Mouse (Mus musculus) MEL (cell line): ENCODE results near the gene Lhx3. TPM values are rescaled to one million over a fixed set of nuclear protein-coding genes. Genes with fewer than 3 reads are reported as not detected.

ENCODE experiments used
- DNase-seq: peaks from one replicate; pipeline ENCODE4 v3.0.0; 2011; ENCODE audit warnings: low read depth, low spot score
- H3K27ac ChIP-seq: 2 replicates; pipeline ENCODE4 v1.5.1; 2012; ENCODE audit warnings: low read depth, mild to moderate bottlenecking, control low read depth, low read length, moderate library complexity; ENCODE audit not compliant: control insufficient read depth
- H3K27me3 ChIP-seq, 2 experiments: fragments of 150-350 bp in 1 of 2; sonication (generic) in 1 of 2; 2 replicates each; pipeline ENCODE4 v1.6.1; 2012; ENCODE audit warnings: low read length in 2 of 2, mild to moderate bottlenecking in 2 of 2, improper control_type of control experiment in 1 of 2, moderate library complexity in 1 of 2; ENCODE audit not compliant: insufficient read depth in 2 of 2, control insufficient read depth in 1 of 2
- H3K36me3 ChIP-seq, 2 experiments: 2 replicates each; pipeline ENCODE4 v1.6.1; 2012 to 2014; ENCODE audit warnings: low read length in 2 of 2, improper control_type of control experiment in 1 of 2, inconsistent platforms in 1 of 2, mild to moderate bottlenecking in 1 of 2; ENCODE audit not compliant: insufficient read depth in 2 of 2, control insufficient read depth in 1 of 2
- H3K4me1 ChIP-seq, 2 experiments: fragments of 150-350 bp in 1 of 2; sonication (generic) in 1 of 2; 2 replicates each; pipeline ENCODE4 v1.6.1; 2012; ENCODE audit warnings: low read length in 2 of 2, improper control_type of control experiment in 1 of 2, mild to moderate bottlenecking in 1 of 2; ENCODE audit not compliant: insufficient read depth in 2 of 2, control insufficient read depth in 1 of 2
- H3K4me3 ChIP-seq, 2 experiments: fragments of 150-350 bp in 1 of 2; sonication (generic) in 1 of 2; 2 replicates each; pipeline ENCODE4 v1.5.1; 2012; ENCODE audit warnings: low read depth in 2 of 2, low read length in 2 of 2, mild to moderate bottlenecking in 2 of 2, moderate library complexity in 2 of 2, control low read depth in 1 of 2, improper control_type of control experiment in 1 of 2; ENCODE audit not compliant: control insufficient read depth in 1 of 2, insufficient read depth in 1 of 2
- H3K79me2 ChIP-seq: 2 replicates; pipeline ENCODE4 v1.6.1; 2012; ENCODE audit warnings: mild to moderate bottlenecking, low read length, moderate library complexity; ENCODE audit not compliant: control insufficient read depth, poor library complexity, insufficient read depth
- H3K9ac ChIP-seq: 2 replicates; pipeline ENCODE4 v1.6.1; 2012; ENCODE audit warnings: low read depth, mild to moderate bottlenecking, control low read depth, low read length, moderate library complexity; ENCODE audit not compliant: control insufficient read depth, poor library complexity, severe bottlenecking
- H3K9me3 ChIP-seq: fragments of 150-350 bp; sonication (generic); replicated peaks from 2 replicates; pipeline ENCODE4 v1.6.1; 2012; ENCODE audit warnings: mild to moderate bottlenecking, low read length, improper control_type of control experiment, moderate library complexity; ENCODE audit not compliant: insufficient read depth
- BHLHE40 ChIP-seq: IDR thresholded peaks from 2 replicates; pipeline ENCODE4 v1.6.1; 2012; ENCODE audit warnings: low read depth, mild to moderate bottlenecking, inconsistent platforms, low read length, improper control_type of control experiment, borderline replicate concordance
- CHD2 ChIP-seq: IDR thresholded peaks from 2 replicates; pipeline ENCODE4 v1.6.1; 2011; ENCODE audit warnings: low read length, improper control_type of control experiment
- CTCF ChIP-seq, 3 experiments: IDR thresholded peaks in 2 of 3; conservative IDR thresholded peaks in 1 of 3; 2 replicates each; pipeline ENCODE4 v1.5.1; 2011 to 2012; ENCODE audit warnings: low read length in 3 of 3, low read depth in 2 of 3, mild to moderate bottlenecking in 2 of 3, improper control_type of control experiment in 1 of 3, inconsistent platforms in 1 of 3, mixed read lengths in 1 of 3, moderate library complexity in 1 of 3; ENCODE audit not compliant: control insufficient read depth in 1 of 3, insufficient read depth in 1 of 3, poor library complexity in 1 of 3, severe bottlenecking in 1 of 3
- E2F4 ChIP-seq: IDR thresholded peaks from 2 replicates; pipeline ENCODE4 v1.6.1; 2011; ENCODE audit warnings: low read depth, low read length, improper control_type of control experiment, borderline replicate concordance
- ELF1 ChIP-seq: IDR thresholded peaks from 2 replicates; pipeline ENCODE4 v1.6.1; 2014; ENCODE audit warnings: low read depth, mild to moderate bottlenecking, inconsistent platforms, low read length, improper control_type of control experiment, moderate library complexity
- EP300 ChIP-seq, 2 experiments: IDR thresholded peaks; 2 replicates each; pipeline ENCODE4 v1.6.1; 2011; ENCODE audit warnings: improper control_type of control experiment in 2 of 2, low read length in 2 of 2, low read depth in 1 of 2, mild to moderate bottlenecking in 1 of 2
- ETS1 ChIP-seq: IDR thresholded peaks from 2 replicates; pipeline ENCODE4 v1.6.1; 2012; ENCODE audit warnings: low read depth, mild to moderate bottlenecking, inconsistent platforms, low read length, improper control_type of control experiment, moderate library complexity
- GABPA ChIP-seq: IDR thresholded peaks from 2 replicates; pipeline ENCODE4 v1.6.1; 2012; ENCODE audit warnings: low read depth, mild to moderate bottlenecking, inconsistent platforms, low read length, improper control_type of control experiment, moderate library complexity
- GATA1 ChIP-seq: IDR thresholded peaks from 2 replicates; pipeline ENCODE4 v1.6.1; 2011; ENCODE audit warnings: low read depth, low read length, improper control_type of control experiment
- HCFC1 ChIP-seq: IDR thresholded peaks from 2 replicates; pipeline ENCODE4 v1.6.1; 2012; ENCODE audit warnings: low read depth, mild to moderate bottlenecking, inconsistent platforms, low read length, improper control_type of control experiment, moderate library complexity
- JUND ChIP-seq: IDR thresholded peaks from 2 replicates; pipeline ENCODE4 v1.6.1; 2011; ENCODE audit warnings: low read depth, mild to moderate bottlenecking, improper control_type of control experiment, low read length
- KAT2A ChIP-seq: conservative IDR thresholded peaks from 2 replicates; pipeline ENCODE4 v1.6.1; 2012; ENCODE audit warnings: low read depth, low read length, improper control_type of control experiment, inconsistent platforms
- MAFK ChIP-seq: IDR thresholded peaks from 2 replicates; pipeline ENCODE4 v1.6.1; 2011; ENCODE audit warnings: low read depth, mild to moderate bottlenecking, low read length, improper control_type of control experiment, borderline replicate concordance
- MAZ ChIP-seq: IDR thresholded peaks from 2 replicates; pipeline ENCODE4 v1.6.1; 2012; ENCODE audit warnings: low read depth, mild to moderate bottlenecking, inconsistent platforms, low read length, improper control_type of control experiment
- MEF2A ChIP-seq: IDR thresholded peaks from 2 replicates; pipeline ENCODE4 v1.6.1; 2014; ENCODE audit warnings: low read depth, mild to moderate bottlenecking, inconsistent platforms, low read length, improper control_type of control experiment; ENCODE audit not compliant: poor library complexity, insufficient replicate concordance, severe bottlenecking; ENCODE audit errors: extremely low read depth
- MXI1 ChIP-seq: IDR thresholded peaks from 2 replicates; pipeline ENCODE4 v1.6.1; 2011; ENCODE audit warnings: mild to moderate bottlenecking, low read depth, low read length, improper control_type of control experiment
- MYB ChIP-seq: IDR thresholded peaks from 2 replicates; pipeline ENCODE4 v1.6.1; 2011; ENCODE audit warnings: mild to moderate bottlenecking, low read depth, low read length, improper control_type of control experiment
- POLR2A ChIP-seq, 2 experiments: IDR thresholded peaks; 2 replicates each; pipeline ENCODE4 v1.6.1; 2011 to 2012; ENCODE audit warnings: low read length in 2 of 2, mild to moderate bottlenecking in 2 of 2, control low read depth in 1 of 2, improper control_type of control experiment in 1 of 2, low read depth in 1 of 2, moderate library complexity in 1 of 2; ENCODE audit not compliant: control insufficient read depth in 1 of 2, insufficient read depth in 1 of 2, poor library complexity in 1 of 2
- POLR2AphosphoS2 ChIP-seq: IDR thresholded peaks from 2 replicates; pipeline ENCODE4 v1.6.1; 2011; ENCODE audit warnings: low read length, improper control_type of control experiment
- POLR2AphosphoS5 ChIP-seq: IDR thresholded peaks from 2 replicates; pipeline ENCODE4 v1.6.1; 2012; ENCODE audit warnings: low read depth, borderline replicate concordance, mild to moderate bottlenecking, inconsistent platforms, low read length, moderate library complexity, mixed read lengths
- RAD21 ChIP-seq: IDR thresholded peaks from 2 replicates; pipeline ENCODE4 v1.6.1; 2011; ENCODE audit warnings: mild to moderate bottlenecking, low read depth, low read length, improper control_type of control experiment
- SIN3A ChIP-seq: IDR thresholded peaks from 2 replicates; pipeline ENCODE4 v1.6.1; 2012; ENCODE audit warnings: low read length, improper control_type of control experiment, inconsistent platforms
- TAL1 ChIP-seq: IDR thresholded peaks from 2 replicates; pipeline ENCODE4 v1.6.1; 2012; ENCODE audit warnings: mild to moderate bottlenecking, inconsistent platforms, low read length, moderate library complexity, mixed read lengths
- TBP ChIP-seq: IDR thresholded peaks from 2 replicates; pipeline ENCODE4 v1.8.0; 2011; ENCODE audit warnings: low read depth, low read length, improper control_type of control experiment
- TCF12 ChIP-seq: IDR thresholded peaks from 2 replicates; pipeline ENCODE4 v1.6.1; 2014; ENCODE audit warnings: low read depth, mild to moderate bottlenecking, inconsistent platforms, low read length, improper control_type of control experiment, moderate library complexity
- USF2 ChIP-seq, 2 experiments: IDR thresholded peaks; 2 replicates each; pipeline ENCODE4 v1.6.1; 2011 to 2012; ENCODE audit warnings: improper control_type of control experiment in 2 of 2, low read length in 2 of 2, borderline replicate concordance in 1 of 2, inconsistent platforms in 1 of 2, low read depth in 1 of 2, mild to moderate bottlenecking in 1 of 2; ENCODE audit not compliant: insufficient read depth in 1 of 2
- ZC3H11A ChIP-seq: IDR thresholded peaks from 2 replicates; pipeline ENCODE4 v1.6.1; 2012; ENCODE audit warnings: low read depth, mild to moderate bottlenecking, inconsistent platforms, low read length, improper control_type of control experiment
- ZKSCAN1 ChIP-seq: IDR thresholded peaks from 2 replicates; pipeline ENCODE4 v1.6.1; 2012; ENCODE audit warnings: low read depth, mild to moderate bottlenecking, inconsistent platforms, low read length, improper control_type of control experiment, moderate library complexity
- ZMIZ1 ChIP-seq: IDR thresholded peaks from 2 replicates; pipeline ENCODE4 v1.6.1; 2012; ENCODE audit warnings: low read depth, mild to moderate bottlenecking, inconsistent platforms, low read length, improper control_type of control experiment, moderate library complexity
- polyA plus RNA-seq, 2 experiments: library from polyadenylated mRNA; stranded (reverse) in 1 of 2; unstranded in 1 of 2; fragments of >175 nt in 1 of 2; fragments of >200 nt in 1 of 2; gene quantifications; 2 replicates each; pipeline versions ENCODE4 v1.2.1 to v1.2.4; 2012; ENCODE audit warnings: low replicate concordance in 2 of 2, low read depth in 1 of 2; ENCODE audit not compliant: insufficient read length in 2 of 2, insufficient read depth in 1 of 2, missing spikeins in 1 of 2
- total RNA-seq: library from RNA; depleted of rRNA; stranded (reverse); fragments of 300-350 nt; gene quantifications from 2 replicates; pipeline ENCODE4 v1.2.3, GENCODE M21; 2012

Lhx3 gene
- total and polyA plus RNA-seq, 3 experiments, result not detected

- H3K27ac ChIP-seq, result no peak overlapping the region
These were observed 51.7 kb downstream of the Lhx3 start for GRCm38 (mm10) chr2:26156191-26156977.

GRCm38 (mm10) chr2:26155737-26156136 is 52.4 kb downstream of the Lhx3 start:
- Histone ChIP-seq H3K4me3 (no peak overlapping the region), H3K4me1 (peaks cover 2 to 11% of the 10 kb centered on the region in 2 experiments; a peak in 2 of 4 replicates), H3K36me3 (peaks cover 0 to 2% of the 10 kb centered on the region in 2 experiments; a peak in 1 of 4 replicates), H3K79me2 (no peaks in the 10 kb centered on the region), H3K9ac (no peak overlapping the region), H3K27ac (no peak overlapping the region), H3K27me3 (no peaks in the 10 kb centered on the region), H3K9me3 (no peaks in the 10 kb centered on the region)
- no peak for DNase-seq
- TF ChIP-seq POLR2AphosphoS2, result no peak
- TF ChIP-seq TAL1, result no peak
- TF ChIP-seq RAD21, result no peak
- TF ChIP-seq HCFC1, result no peak
- TF ChIP-seq ZMIZ1, result no peak
- no peak for TF ChIP-seq USF2 (IDR thresholded peaks at IDR 0.05; ENCODE audit: borderline replicate concordance in 1 of 2, insufficient read depth in 1 of 2, low read depth in 1 of 2, low read length in 2 of 2)
- TF ChIP-seq ZKSCAN1, result no peak
- TF ChIP-seq CTCF (IDR thresholded peaks at IDR 0.05 in 2 of 3, conservative IDR thresholded peaks at IDR 0.05 in 1 of 3; ENCODE audit: control insufficient read depth in 1 of 3, insufficient read depth in 1 of 3, low read depth in 2 of 3, low read length in 3 of 3, poor library complexity in 1 of 3, severe bottlenecking in 1 of 3), result no peak
- no peak for TF ChIP-seq GATA1
- no peak for TF ChIP-seq ELF1
- TF ChIP-seq MXI1, result no peak
- no peak for TF ChIP-seq TCF12
- TF ChIP-seq E2F4, result no peak
- no peak for TF ChIP-seq MEF2A
- no peak for TF ChIP-seq TBP
- no peak for TF ChIP-seq ETS1
- no peak for TF ChIP-seq SIN3A
- no peak for TF ChIP-seq EP300 (IDR thresholded peaks at IDR 0.05; ENCODE audit: low read depth in 1 of 2, low read length in 2 of 2)
- no peak for TF ChIP-seq CHD2

More at GRCm38 (mm10) chr2:26156191-26156977, 51.7 kb downstream of the Lhx3 start:
- Histone ChIP-seq H3K9me3 (no peaks in the 10 kb centered on the region), H3K36me3 (peaks cover 0 to 2% of the 10 kb centered on the region in 2 experiments; a peak in 1 of 4 replicates), H3K79me2 (no peaks in the 10 kb centered on the region), H3K4me3 (no peak overlapping the region), H3K9ac (no peak overlapping the region), H3K4me1 (peaks cover 2 to 11% of the 10 kb centered on the region in 2 experiments; a peak in 2 of 4 replicates), H3K27me3 (no peaks in the 10 kb centered on the region)
- TF ChIP-seq E2F4 (no peak), RAD21 (no peak), POLR2A (IDR thresholded peaks at IDR 0.05; ENCODE audit: control insufficient read depth in 1 of 2, insufficient read depth in 1 of 2, low read depth in 1 of 2, low read length in 2 of 2, poor library complexity in 1 of 2) (no peak), USF2 (IDR thresholded peaks at IDR 0.05; ENCODE audit: borderline replicate concordance in 1 of 2, insufficient read depth in 1 of 2, low read depth in 1 of 2, low read length in 2 of 2) (no peak), MAZ (no peak), POLR2AphosphoS5 (no peak), TCF12 (no peak), ZMIZ1 (no peak), BHLHE40 (no peak), POLR2AphosphoS2 (no peak), ZC3H11A (no peak), GABPA (no peak), MYB (no peak), JUND (no peak), ZKSCAN1 (no peak), SIN3A (no peak), ETS1 (no peak), TAL1 (no peak), KAT2A (no peak), MAFK (no peak)
- DNase-seq, result no peak
